Mouse (Mus musculus): Measurements from ENCODE around the gene Jak1. TPM values are rescaled to one million over a fixed set of nuclear protein-coding genes. Genes with fewer than 3 reads are reported as not detected.

Jak1 gene
- total RNA-seq, 2 experiments from 2014 or later: 120 to 122 TPM

DNA sequence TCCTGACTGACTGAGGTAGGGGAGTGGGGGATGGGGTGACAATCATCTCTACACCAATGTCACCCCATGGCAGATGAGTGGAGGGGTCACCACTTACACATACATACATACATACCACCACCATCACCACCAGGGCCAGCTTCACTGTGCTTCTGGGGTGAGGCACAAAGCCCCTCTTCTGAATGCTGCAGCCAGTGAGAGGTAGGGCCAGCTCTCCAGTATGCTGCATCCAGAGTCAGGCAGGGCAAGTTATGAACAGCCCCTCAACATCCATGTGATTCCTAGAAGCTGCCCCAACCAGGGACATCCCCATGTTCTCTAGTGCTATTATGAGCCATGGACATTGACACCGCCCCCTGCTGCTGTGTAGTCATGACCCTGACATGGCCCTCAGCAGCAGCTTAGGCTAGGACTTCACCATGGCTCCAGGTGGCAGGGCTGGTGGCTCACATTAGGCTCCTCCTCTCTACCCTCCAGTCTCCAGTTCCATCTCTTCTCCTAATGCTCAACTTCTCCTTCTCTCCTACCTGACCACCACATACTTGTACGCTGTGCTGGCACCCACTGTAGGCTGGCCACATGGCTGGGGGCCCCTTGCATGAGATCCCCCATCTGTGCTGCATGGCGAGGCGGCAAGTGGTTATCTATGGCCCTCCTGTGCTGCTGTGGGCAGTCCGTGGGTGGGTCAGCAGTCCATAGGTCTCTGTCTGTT lies 24.8 kb downstream of the Jak1 start:
- DNase-seq (ENCODE audit: low spot score in 2 of 2): no peak

- DNase-seq (ENCODE audit: low spot score in 2 of 2): no peak
These were observed 25.5 kb downstream of the Jak1 start for GRCm38 (mm10) chr4:101239313-101240162.

DNA sequence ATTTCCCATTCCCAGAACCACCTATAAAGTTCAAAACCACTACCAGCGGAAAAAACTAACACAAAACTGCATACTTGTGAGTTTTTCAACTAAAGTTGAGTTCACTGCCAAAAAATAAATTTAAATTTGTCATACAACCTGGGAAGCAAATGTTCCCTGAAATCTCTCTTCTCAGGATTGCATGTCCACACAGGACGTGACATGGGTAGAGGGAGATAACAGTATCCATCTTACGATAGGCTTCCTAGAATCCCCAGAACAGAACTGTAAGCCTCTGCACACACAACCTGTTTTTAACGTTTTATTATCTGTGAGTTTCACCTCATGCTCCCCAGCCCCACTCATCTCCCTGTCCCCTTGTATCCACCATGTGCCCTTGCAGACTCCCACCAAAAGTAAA lies 26.5 kb downstream of the Jak1 start:
- no peak for DNase-seq (ENCODE audit: low spot score in 2 of 2)

- no peak for DNase-seq (ENCODE audit: low spot score in 2 of 2)
These were observed 28.3 kb downstream of the Jak1 start for GRCm38 (mm10) chr4:101236797-101237196.

GRCm38 (mm10) chr4:101235964-101236363 lies 29.1 kb downstream of the Jak1 start:
- DNase-seq (ENCODE audit: low spot score in 2 of 2): no peak

DNA sequence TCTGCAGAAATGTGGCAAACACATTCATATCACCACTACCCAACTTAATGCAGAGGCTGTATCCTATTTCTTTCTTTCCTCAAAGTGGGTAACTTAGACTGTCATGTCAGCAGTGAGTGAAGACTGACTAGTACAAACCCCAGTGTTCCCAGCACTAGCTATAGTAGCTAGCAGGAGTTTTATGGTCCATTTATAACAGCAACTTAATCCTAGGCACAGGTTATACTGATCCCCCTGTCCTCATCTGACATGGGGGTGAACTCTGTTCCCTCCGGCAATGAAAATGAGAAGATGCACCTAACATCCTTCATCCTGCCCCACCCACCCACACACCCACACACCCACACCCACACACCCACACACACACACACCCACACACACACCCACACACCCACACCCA lies 30.3 kb downstream of the Jak1 start:
- no peak for DNase-seq (ENCODE audit: low spot score in 2 of 2)

DNA sequence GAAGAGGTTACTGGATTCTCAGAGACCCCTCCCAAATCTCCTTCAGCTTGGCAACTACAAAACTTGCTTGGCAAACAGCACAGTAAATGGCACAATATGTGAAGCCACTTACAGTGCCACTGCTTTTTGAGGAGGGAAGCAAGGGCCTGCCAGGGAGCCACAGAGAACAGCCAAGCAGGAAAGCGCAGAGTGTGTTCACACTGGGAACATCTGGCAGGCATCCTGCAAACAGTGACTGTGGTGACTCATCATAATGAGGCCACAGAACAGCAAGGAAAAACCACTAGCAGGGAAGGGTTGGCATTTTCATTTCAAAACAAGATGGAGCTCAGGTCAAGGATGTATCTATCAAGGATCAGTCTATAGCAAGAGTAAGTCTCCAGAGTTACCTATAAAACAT lies 30.8 kb downstream of the Jak1 start:
- DNase-seq (ENCODE audit: low spot score in 2 of 2): peak in 1 of 2 experiments; percentile 51

DNA sequence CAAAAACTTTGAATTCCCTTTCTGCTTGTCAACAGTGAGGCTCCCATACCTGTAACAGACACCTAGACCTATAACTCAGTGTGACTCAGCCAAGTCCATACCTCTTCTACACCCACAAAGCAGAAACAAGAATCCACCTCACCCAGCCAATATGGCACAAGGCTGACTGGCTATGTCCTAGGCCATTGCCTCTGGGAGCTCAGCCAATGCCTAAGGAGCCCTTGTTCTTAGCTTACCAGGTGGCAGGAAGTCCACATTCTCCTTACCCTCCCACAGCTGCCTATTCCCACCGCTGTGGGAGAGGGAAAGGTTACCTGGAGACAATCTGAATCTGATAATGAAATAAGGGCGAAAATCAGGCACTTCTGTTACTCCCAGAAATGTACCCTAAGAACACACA lies 34.5 kb downstream of the Jak1 start:
- DNase-seq (ENCODE audit: low spot score in 2 of 2): no peak

GRCm38 (mm10) chr4:101227398-101227797 lies 37.7 kb downstream of the Jak1 start:
- no peak for DNase-seq (ENCODE audit: low spot score in 2 of 2)

- DNase-seq (ENCODE audit: low spot score in 2 of 2): no peak
These were observed 39.1 kb downstream of the Jak1 start for GRCm38 (mm10) chr4:101225984-101226383.

GRCm38 (mm10) chr4:101220946-101221345 lies 44.1 kb downstream of the Jak1 start:
- DNase-seq (ENCODE audit: low spot score in 2 of 2): no peak

GRCm38 (mm10) chr4:101219839-101220238 lies 45.2 kb downstream of the Jak1 start:
- no peak for DNase-seq (ENCODE audit: low spot score in 2 of 2)

- DNase-seq (ENCODE audit: low spot score in 2 of 2): no peak
These were observed 48.0 kb downstream of the Jak1 start for GRCm38 (mm10) chr4:101217026-101217540.

GRCm38 (mm10) chr4:101216286-101216685 lies 48.8 kb downstream of the Jak1 start:
- no peak for DNase-seq (ENCODE audit: low spot score in 2 of 2)

DNA sequence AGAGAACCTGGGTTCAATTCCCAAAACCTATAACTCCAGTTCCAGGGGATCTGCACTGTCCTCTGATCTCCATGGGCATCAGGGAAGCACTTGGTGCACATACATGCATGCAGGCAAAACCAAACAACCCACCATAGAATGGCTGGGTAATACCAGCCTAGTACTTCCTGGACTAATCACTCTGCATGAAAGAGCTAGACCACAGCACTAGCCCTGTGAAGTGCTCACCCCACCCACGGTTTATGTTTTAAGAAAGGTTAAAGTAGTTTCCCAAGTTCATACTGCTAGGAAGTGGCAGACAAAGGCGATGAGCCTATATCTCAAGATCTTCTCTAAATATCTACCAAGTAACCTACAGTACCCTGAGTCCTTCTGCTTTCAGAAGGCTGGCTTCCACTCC lies 51.6 kb downstream of the Jak1 start:
- DNase-seq (ENCODE audit: low spot score in 2 of 2): no peak

GRCm38 (mm10) chr4:101207492-101207891 lies 57.6 kb downstream of the Jak1 start:
- no peak for DNase-seq (ENCODE audit: low spot score in 2 of 2)

- DNase-seq (ENCODE audit: low spot score in 2 of 2): no peak
These were observed 61.6 kb downstream of the Jak1 start for GRCm38 (mm10) chr4:101203518-101203917.

DNA sequence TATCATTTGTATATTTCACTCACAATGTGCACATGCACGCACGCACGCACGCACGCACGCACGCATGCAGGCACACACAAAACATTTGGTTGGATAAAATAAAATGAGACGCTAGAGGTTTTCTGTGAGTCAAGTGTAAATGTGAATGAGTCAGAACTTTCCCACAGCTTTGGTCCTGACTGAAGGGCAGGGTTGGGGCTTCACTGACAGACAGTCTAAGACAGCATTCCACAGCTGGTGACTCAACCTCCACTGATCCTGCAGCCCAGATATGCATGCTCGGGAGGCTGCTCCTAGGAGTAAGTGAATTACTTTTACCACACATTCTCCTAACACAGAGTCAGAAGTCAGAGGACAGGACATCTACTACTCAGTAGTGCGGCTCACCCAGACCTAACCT lies 62.5 kb downstream of the Jak1 start:
- DNase-seq (ENCODE audit: low spot score in 2 of 2): no peak

DNA sequence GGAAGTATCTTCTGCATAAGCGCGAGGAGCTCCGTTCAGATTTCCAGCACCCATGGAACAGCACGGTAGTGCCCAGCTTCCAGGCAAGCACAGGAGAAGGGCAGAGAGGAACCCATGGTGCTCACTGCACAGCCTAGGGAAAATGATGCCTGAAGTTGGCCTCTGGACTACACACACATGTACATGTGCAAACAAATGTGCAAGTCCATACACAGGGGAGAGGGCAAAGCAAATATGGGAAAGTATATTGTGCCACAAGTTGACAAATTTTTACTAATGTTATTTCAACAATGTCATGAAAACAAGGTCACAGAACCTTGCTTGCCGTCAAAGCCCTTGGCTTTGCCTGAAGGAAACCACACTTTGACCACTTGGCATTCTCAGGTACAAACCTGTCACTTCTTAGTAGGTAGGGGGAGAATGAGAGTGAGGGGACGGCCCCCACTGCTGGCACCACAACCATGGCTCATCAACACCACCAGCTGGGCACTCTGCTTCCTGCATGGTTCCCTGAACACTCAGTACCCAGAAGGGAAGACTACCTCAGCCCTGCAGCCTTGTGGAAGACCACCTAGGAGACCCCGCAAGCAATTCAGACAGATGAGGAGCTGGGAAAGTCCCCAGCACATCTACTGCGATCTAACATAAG lies 65.5 kb downstream of the Jak1 start:
- no peak for DNase-seq (ENCODE audit: low spot score in 2 of 2)

DNA sequence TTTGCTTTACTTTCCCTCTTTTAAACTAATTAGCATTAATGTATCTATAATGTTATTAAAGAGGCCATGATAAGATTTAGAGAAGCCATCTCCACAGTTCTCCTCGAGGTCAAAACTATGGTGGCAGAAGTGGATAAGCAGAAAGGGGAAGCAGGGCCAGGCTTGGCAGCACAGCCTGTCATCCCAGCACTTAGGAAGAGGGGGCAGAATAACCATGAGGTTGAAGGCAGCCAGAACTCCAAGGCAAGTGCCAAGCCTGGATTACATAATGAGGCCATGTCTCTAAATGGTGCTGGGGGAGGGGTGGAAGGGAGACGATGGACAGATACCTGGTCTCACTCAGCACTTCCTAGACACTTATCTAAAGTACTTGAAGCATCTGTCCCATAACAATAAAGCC lies 66.7 kb downstream of the Jak1 start:
- DNase-seq (ENCODE audit: low spot score in 2 of 2): no peak

DNA sequence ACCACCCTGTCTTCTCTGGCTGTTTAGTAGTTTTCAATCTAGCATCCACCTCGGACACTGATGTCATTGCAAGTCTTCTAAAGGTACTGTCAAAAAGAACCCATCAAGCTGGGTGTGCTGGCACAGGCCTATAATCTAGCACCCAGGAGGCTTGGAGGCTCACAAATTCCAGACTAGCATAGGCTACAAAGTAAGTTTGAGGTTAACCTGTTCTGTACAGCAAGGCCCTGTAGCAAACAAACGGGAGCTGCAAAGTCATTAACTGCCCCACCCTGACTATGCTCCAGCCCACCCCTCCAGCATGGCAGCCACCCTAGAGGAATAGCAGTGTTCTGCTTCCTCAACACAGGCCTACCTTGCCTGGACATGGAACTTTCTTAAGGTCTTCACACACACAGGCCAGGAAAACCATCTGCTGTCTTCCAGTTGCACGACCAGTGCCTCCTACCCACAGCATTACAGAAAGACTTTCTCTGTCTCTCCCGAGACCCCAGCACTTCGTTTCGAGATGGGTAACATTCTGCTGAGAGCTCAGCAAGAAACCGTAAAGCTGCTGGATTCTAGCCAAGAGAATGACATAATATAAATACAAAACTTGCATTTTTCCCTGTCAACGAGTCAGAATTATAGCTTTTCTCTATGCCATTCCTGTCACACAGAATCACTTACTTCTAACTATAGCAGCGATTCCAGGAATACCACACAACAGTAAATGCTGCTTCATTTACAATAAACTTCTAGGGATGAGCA lies 67.5 kb downstream of the Jak1 start:
- DNase-seq (ENCODE audit: low spot score in 2 of 2): no peak
